Mouse (Mus musculus) monocyte, adult 5-6 weeks (primary cell): ENCODE measurements around the gene Mettl7a2. TPM values are rescaled to one million over a fixed set of nuclear protein-coding genes. Genes with fewer than 3 reads are reported as not detected.
"Not testable (repeated sequence)": the region's sequence is repeated elsewhere in the genome, so short reads cannot be mapped to it uniquely, and the experiment has no call there.

Experiments
- ATAC-seq: fragments of 153-309, 156-312 bp; replicated peaks from 2 replicates; pipeline ENCODE4 v1.8.0; 2017; ENCODE audit warnings: mild to moderate bottlenecking; ENCODE audit not compliant: low TSS enrichment, insufficient number of reproducible peaks, severe bottlenecking, poor library complexity, low FRiP score
- total RNA-seq: library from RNA; stranded (forward); fragments of 200-1000, 200-491, 200-594 nt; gene quantifications from 3 replicates; pipeline ENCODE4 v1.2.3, GENCODE M21; 2017

The Mettl7a2 gene
- not detected in 3 replicates for total RNA-seq

GRCm38 (mm10) chr15:100352711-100353250 lies at the start of gene Mettl7a2, which contains the start of gene Methig1:
Mettl7a2 (plus strand) TSS chr15:100353200.
Methig1 (plus strand) TSS chr15:100353149.
- no peak for ATAC-seq

GRCm38 (mm10) chr15:100303428-100304018 lies 49.5 kb upstream of the Mettl7a2 start:
- ATAC-seq: no peak

- ATAC-seq: peak; percentile 78
Measured at GRCm38 (mm10) chr15:100304019-100304991, 48.7 kb upstream of the Mettl7a2 start, which contains the start of gene Mettl7a1. Mettl7a1 (plus strand) TSS chr15:100304140.

- ATAC-seq: no peak
Measured at GRCm38 (mm10) chr15:100306201-100306600, 46.8 kb upstream of the Mettl7a2 start.

GRCm38 (mm10) chr15:100307438-100308096 lies 45.4 kb upstream of the Mettl7a2 start:
- peak; percentile 57 for ATAC-seq

GRCm38 (mm10) chr15:100312346-100312745 lies 40.7 kb upstream of the Mettl7a2 start:
- ATAC-seq: no peak

- no peak for ATAC-seq
Measured at GRCm38 (mm10) chr15:100314448-100315145, 38.4 kb upstream of the Mettl7a2 start.

- not testable (repeated sequence) for ATAC-seq
Measured at GRCm38 (mm10) chr15:100318014-100318671, 34.9 kb upstream of the Mettl7a2 start.

- no peak for ATAC-seq
Measured at GRCm38 (mm10) chr15:100319884-100320283, 33.1 kb upstream of the Mettl7a2 start.

- no peak for ATAC-seq
Measured at GRCm38 (mm10) chr15:100320295-100320905, 32.6 kb upstream of the Mettl7a2 start.

- no peak for ATAC-seq
Measured at GRCm38 (mm10) chr15:100321134-100321533, 31.9 kb upstream of the Mettl7a2 start.

GRCm38 (mm10) chr15:100324021-100324591 lies 28.9 kb upstream of the Mettl7a2 start:
- no peak for ATAC-seq

GRCm38 (mm10) chr15:100325235-100325634 lies 27.8 kb upstream of the Mettl7a2 start:
- no peak for ATAC-seq

GRCm38 (mm10) chr15:100328089-100328488 lies 24.9 kb upstream of the Mettl7a2 start:
- ATAC-seq: not testable (repeated sequence)

- ATAC-seq: not testable (repeated sequence)
Measured at GRCm38 (mm10) chr15:100329336-100329735, 23.7 kb upstream of the Mettl7a2 start.

GRCm38 (mm10) chr15:100330739-100331138 lies 22.3 kb upstream of the Mettl7a2 start:
- ATAC-seq: no peak
